Mouse (Mus musculus) heart, postnatal 0 days (tissue): ENCODE measurements around the gene Barx1. TPM values are rescaled to one million over a fixed set of nuclear protein-coding genes. Genes with fewer than 3 reads are reported as not detected.
A peak's percentile ranks its signal among the peaks of the same experiment; 100 is the strongest.

ENCODE experiments used
- ATAC-seq: fragments of 200-750 bp; cut with Nextera tagmentation; 2 replicates; pipeline ENCODE4 v1.8.0; 2017; ENCODE audit warnings: low read depth, moderate number of reproducible peaks, moderate library complexity; ENCODE audit not compliant: insufficient read depth
- DNase-seq: peaks from one replicate; pipeline ENCODE4 v3.0.0-alpha.2; 2016; ENCODE audit warnings: low spot score
- H3K27ac ChIP-seq: fragments of 300-500 bp; sonication (generic); 2 replicates; pipeline ENCODE4 v1.5.1; 2014; ENCODE audit warnings: low read depth, mild to moderate bottlenecking
- H3K27me3 ChIP-seq: fragments of 300-500 bp; sonication (generic); 2 replicates; pipeline ENCODE4 v1.6.1; 2014; ENCODE audit warnings: low read length, mixed read lengths; ENCODE audit not compliant: control insufficient read depth, insufficient read depth
- H3K36me3 ChIP-seq: fragments of 300-500 bp; sonication (generic); replicated peaks from 2 replicates; pipeline ENCODE4 v1.6.1; 2014; ENCODE audit warnings: low read length, mixed read lengths; ENCODE audit not compliant: control insufficient read depth, insufficient read depth
- H3K4me1 ChIP-seq: fragments of 300-500 bp; sonication (generic); 2 replicates; pipeline ENCODE4 v1.6.1; 2014; ENCODE audit warnings: antibody characterized with exemption; ENCODE audit not compliant: control insufficient read depth, insufficient read depth
- H3K4me2 ChIP-seq: fragments of 300-500 bp; sonication (generic); 2 replicates; pipeline ENCODE4 v1.6.1; 2014; ENCODE audit warnings: low read depth, mild to moderate bottlenecking, low read length, moderate library complexity
- H3K4me3 ChIP-seq: fragments of 300-500 bp; sonication (generic); 2 replicates; pipeline ENCODE4 v1.5.1; 2014; ENCODE audit warnings: low read depth, low read length
- H3K9ac ChIP-seq: fragments of 300-500 bp; sonication (generic); replicated peaks from 2 replicates; pipeline ENCODE4 v1.6.1; 2014; ENCODE audit warnings: low read depth, low read length, mixed read lengths
- H3K9me3 ChIP-seq: fragments of 300-500 bp; sonication (generic); replicated peaks from 2 replicates; pipeline ENCODE4 v1.6.1; 2016; ENCODE audit warnings: low read length; ENCODE audit not compliant: control insufficient read depth
- CTCF ChIP-seq: IDR thresholded peaks from 2 replicates; pipeline ENCODE4 v1.5.1; 2016; ENCODE audit warnings: antibody characterized with exemption, control low read depth, low read depth
- EP300 ChIP-seq: IDR thresholded peaks from 2 replicates; pipeline ENCODE4 v1.6.1; 2016; ENCODE audit warnings: antibody characterized with exemption, low read depth
- WGBS: fragments of 180-500 bp; shearing (Covaris S2); extraction: QIAGEN DNeasy Blood & Tissue Kit; methylation state at CpG from one replicate; pipeline ENCODE4 v1.1.7; 2014; 5-methylcytosine and 5-hydroxymethylcytosine counted together
- polyA plus RNA-seq: library from polyadenylated mRNA; unstranded; fragments of >200 nt; fragmentation: Nextera tagmentation; extraction: Ambion mirVana; gene quantifications from 2 replicates; pipeline ENCODE4 v1.2.1, GENCODE M21; 2015
- total RNA-seq: library from RNA; depleted of rRNA; stranded (reverse); fragments of >200 nt; gene quantifications from 2 replicates; pipeline ENCODE4 v1.2.3, GENCODE M21; 2014; ENCODE audit warnings: low replicate concordance; rRNA removed

Barx1 gene
- total RNA-seq = not detected in 2 replicates
- polyA plus RNA-seq = 0.08 TPM in 1 of 2 replicates, not detected in the other

DNA sequence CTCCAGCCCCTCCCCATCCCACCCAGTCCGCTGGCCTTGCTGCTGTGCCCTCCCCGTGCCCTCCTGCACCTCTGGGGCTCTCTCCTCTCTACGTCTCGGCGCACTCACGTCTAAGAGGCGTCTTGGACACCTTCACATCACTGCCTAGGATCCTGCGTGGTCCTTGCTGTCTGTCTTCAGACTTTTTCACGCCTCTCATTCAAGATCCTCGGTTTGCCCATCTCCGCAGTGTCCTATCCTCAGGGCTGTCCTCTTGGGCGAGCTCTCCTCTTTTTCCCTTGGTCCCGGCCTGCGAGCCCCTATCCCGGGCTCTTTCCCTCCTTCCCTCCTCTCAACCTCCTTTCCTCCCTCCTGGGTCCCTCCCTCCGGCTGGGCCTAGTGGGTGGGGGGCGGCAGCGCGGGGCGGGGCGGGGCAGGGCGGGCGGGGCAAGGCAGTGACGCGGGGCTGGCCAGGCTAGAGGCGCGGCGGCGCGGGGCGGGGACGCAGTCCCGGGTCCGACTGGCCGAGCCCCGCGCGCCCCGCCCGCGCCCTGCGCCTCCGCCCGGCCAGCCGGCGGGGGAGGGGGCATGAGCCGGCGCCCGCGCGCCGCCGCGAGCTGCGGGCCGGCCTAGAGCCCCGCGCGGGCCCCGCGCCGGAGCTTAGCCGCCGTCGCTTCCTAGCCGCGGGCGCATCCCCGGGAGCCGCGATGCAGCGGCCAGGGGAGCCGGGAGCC is at the start of gene Barx1:
Barx1 (plus strand) TSS at position 568 of the 713 bp plus-strand sequence.
- H3K27me3 ChIP-seq = peaks cover 99% of the 10 kb centered on the region
- DNase-seq (no peak), ATAC-seq (no peak; the same call in 1 of the 2 replicates)
- H3K4me1 ChIP-seq = no peaks in the 10 kb centered on the region
- H3K9ac ChIP-seq = no peak within 1 kb of the TSS
- H3K27ac ChIP-seq = no peak within 1 kb of the TSS
- peak within 1 kb of the TSS; percentile 42 for H3K4me3 ChIP-seq
- 1% methylated on average over 53 of the region's 73 CpGs for WGBS
- H3K36me3 ChIP-seq = no peaks in the 10 kb centered on the region
- peak within 1 kb of the TSS; percentile 58 for H3K4me2 ChIP-seq
- H3K9me3 ChIP-seq = no peaks in the 10 kb centered on the region
- no peak for TF ChIP-seq EP300
- no peak for TF ChIP-seq CTCF

DNA sequence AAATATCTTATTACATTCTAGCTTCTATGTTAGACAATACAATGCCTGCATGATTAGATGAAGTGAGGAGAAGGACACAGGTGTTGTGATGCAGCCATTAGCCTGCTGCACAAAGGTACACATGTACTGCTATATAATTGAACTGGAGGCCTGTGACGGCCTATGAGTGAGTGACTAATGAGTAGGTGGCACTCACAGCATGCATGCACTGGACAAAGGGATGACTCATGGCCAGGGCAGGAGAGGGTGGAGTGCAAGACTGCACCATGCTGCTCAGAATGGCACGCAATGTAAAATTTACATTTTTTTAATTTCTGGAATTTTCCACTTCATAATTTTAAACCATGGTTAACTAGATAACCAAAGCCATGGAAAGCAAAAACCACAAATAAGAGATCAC is 48.3 kb upstream of the Barx1 start:
- H3K27me3 ChIP-seq = no peaks in the 10 kb centered on the region
- 79% methylated on average over 2 of the region's 2 CpGs for WGBS
- no peaks in the 10 kb centered on the region for H3K36me3 ChIP-seq
- no peak overlapping the region for H3K4me2 ChIP-seq
- no peak for ATAC-seq
- H3K9ac ChIP-seq = no peak overlapping the region
- no peaks in the 10 kb centered on the region for H3K4me1 ChIP-seq
- no peak overlapping the region for H3K4me3 ChIP-seq
- H3K27ac ChIP-seq = no peak overlapping the region
- no peak for TF ChIP-seq CTCF
- no peak for TF ChIP-seq EP300
- H3K9me3 ChIP-seq = peaks cover 19% of the 10 kb centered on the region
- no peak for DNase-seq

- DNase-seq = no peak
- TF ChIP-seq EP300 (no peak), CTCF (no peak)
- H3K4me3 ChIP-seq = no peak overlapping the region
Observed at GRCm38 (mm10) chr13:48617774-48618173, 45.0 kb upstream of the Barx1 start.

DNA sequence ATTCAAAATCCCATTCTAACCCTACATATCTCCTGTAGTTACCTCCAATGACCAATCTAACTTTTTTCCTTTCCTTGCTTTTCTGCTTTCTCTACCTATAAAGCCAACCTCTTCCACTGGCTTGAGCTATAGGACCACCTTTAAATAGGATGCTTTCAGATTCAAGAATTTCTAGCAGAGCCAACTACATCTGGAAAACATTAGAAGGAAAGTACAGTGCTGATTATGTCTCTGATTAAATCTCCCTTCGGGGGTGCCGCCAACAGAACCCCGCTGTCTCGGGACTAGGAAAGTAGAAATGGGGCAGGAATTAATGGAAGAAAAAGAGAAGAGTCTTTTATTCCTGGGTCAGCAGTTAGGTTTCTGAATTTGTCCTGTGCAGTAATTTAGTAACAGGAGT is 43.9 kb upstream of the Barx1 start:
- no peak overlapping the region for H3K27ac ChIP-seq
- no peak overlapping the region for H3K9ac ChIP-seq
- ATAC-seq = no peak
- no peaks in the 10 kb centered on the region for H3K4me1 ChIP-seq
- H3K4me3 ChIP-seq = no peak overlapping the region
- no peaks in the 10 kb centered on the region for H3K27me3 ChIP-seq
- TF ChIP-seq EP300 (no peak), CTCF (no peak)
- no peaks in the 10 kb centered on the region for H3K36me3 ChIP-seq
- H3K9me3 ChIP-seq = peaks cover 19% of the 10 kb centered on the region
- no peak overlapping the region for H3K4me2 ChIP-seq
- WGBS = 84% methylated on average over 4 of the region's 4 CpGs
- DNase-seq = no peak

More at GRCm38 (mm10) chr13:48617774-48618173, 45.0 kb upstream of the Barx1 start:
- H3K9ac ChIP-seq = no peak overlapping the region
- no peaks in the 10 kb centered on the region for H3K27me3 ChIP-seq
- H3K9me3 ChIP-seq = peaks cover 19% of the 10 kb centered on the region
- no peaks in the 10 kb centered on the region for H3K36me3 ChIP-seq
- H3K27ac ChIP-seq = no peak overlapping the region
- no peaks in the 10 kb centered on the region for H3K4me1 ChIP-seq
- no peak for ATAC-seq
- H3K4me2 ChIP-seq = no peak overlapping the region

DNA sequence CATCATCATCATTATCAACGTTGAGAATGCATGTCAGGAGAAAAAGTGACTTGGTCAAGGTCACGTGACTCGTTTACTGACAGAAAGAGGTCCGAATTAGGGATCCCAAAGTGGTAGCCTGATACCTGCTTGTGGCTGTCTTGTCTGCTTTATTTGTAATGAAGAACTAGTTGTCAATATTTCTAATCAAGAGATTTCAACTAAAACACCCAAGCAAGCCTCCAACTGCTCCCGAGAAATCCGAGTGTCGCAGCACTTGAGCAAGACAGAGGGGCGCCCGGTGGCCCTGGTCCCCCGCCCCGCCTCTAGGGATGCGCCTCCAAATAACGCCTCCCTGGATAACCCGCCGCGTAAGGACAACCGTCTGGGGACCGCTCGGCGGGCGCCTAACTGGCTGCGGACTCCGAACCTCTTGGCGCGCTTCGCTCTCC is 37.8 kb upstream of the Barx1 start:
- H3K4me1 ChIP-seq = peaks cover 11% of the 10 kb centered on the region; the same call in 1 of the 2 replicates
- H3K27ac ChIP-seq = peak overlapping the region; percentile 84
- peak overlapping the region; percentile 82 for H3K9ac ChIP-seq
- no peaks in the 10 kb centered on the region for H3K9me3 ChIP-seq
- TF ChIP-seq CTCF (no peak), EP300 (no peak)
- ATAC-seq (peak; percentile 66), DNase-seq (no peak)
- no peaks in the 10 kb centered on the region for H3K36me3 ChIP-seq
- peak overlapping the region; percentile 77 for H3K4me3 ChIP-seq
- WGBS = 3% methylated on average over 26 of the region's 26 CpGs
- peak overlapping the region; percentile 83 for H3K4me2 ChIP-seq
- H3K27me3 ChIP-seq = no peaks in the 10 kb centered on the region
